Mouse (Mus musculus) adrenal gland, postnatal 0 days (tissue): ENCODE data around the gene Dync2h1. TPM values are rescaled to one million over a fixed set of nuclear protein-coding genes. Genes with fewer than 3 reads are reported as not detected.

Experiments
- polyA plus RNA-seq: library from polyadenylated mRNA; unstranded; fragments of >200 nt; fragmentation: Nextera tagmentation; extraction: Ambion mirVana; gene quantifications from 2 replicates; pipeline ENCODE4 v1.2.1, GENCODE M21; 2015

Dync2h1 gene
- polyA plus RNA-seq: 7.2 and 10.3 TPM in 2 replicates

GRCm38 (mm10) chr9:7184172-7184896, at the start of gene Dync2h1, which contains the start of gene Dcun1d5:
TSS of gene Dync2h1 (minus strand) at chr9:7184446.
TSS of gene Dcun1d5 (plus strand) at chr9:7184520.

Other genes starting within 250 kb of the Dync2h1 start
- 148 and 181 TPM in 2 replicates for gene Dcun1d5, start 74 bp upstream of the Dync2h1 start, polyA plus RNA-seq
- 0.79 and 1.8 TPM in 2 replicates for gene Mmp13, start 88.1 kb upstream of the Dync2h1 start, polyA plus RNA-seq
- 0.80 and 0.84 TPM in 2 replicates for gene Mmp12, start 159.9 kb upstream of the Dync2h1 start, polyA plus RNA-seq
- gene Mmp1b, start 203.6 kb upstream of the Dync2h1 start, polyA plus RNA-seq: not detected in 2 replicates